Mouse (Mus musculus): ENCODE data around the gene Isg20l2.

Isg20l2 gene

GRCm38 (mm10) chr3:87910573-87911141, 19.5 kb upstream of the Isg20l2 start:
- peak; percentile 85 for DNase-seq (ENCODE audit: low spot score)

- no peak for DNase-seq (ENCODE audit: low spot score)
These were observed 16.6 kb upstream of the Isg20l2 start for GRCm38 (mm10) chr3:87913491-87913890.

- no peak for DNase-seq (ENCODE audit: low spot score)
These were observed 16.2 kb upstream of the Isg20l2 start for GRCm38 (mm10) chr3:87913891-87914290.

DNA sequence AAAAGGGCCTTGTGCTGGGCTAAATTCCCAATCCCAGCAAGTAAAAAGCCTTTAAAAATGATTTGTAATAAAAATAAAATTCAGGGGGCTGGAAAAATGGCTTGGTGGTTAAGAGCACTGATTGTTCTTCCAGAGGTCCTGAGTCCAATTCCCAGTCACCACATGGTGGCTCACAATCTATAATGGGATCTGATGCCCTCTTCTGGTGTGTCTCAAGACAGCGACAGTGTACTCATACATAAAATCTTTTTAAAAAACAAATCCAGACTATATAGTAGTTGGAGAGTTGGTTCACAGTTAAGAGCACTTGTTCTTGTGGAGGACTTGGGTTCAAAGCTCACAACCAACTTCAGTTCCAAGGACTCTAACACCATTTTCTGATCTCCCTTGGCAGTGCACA, 13.1 kb upstream of the Isg20l2 start:
- DNase-seq (ENCODE audit: low spot score), result no peak

DNA sequence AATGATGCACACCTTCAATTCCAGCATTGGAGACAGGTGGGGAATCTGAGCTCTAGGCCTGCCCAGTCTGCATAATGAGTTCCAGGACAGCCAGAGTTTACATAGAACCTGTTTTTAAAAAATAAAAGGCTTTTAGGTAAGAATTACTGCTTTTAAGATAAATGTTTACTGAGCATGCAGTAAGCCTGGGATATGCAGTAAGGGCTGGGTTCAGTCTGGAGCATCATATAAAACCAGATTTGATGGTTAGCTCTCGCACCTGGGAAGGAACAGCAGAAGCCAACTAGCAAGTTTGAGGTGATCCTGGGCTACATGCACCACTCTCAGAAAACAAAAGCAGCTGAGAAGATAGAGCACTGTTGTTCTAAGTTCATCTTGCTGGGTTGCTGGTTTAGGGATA, 11.6 kb upstream of the Isg20l2 start:
- no peak for DNase-seq (ENCODE audit: low spot score)

- DNase-seq (ENCODE audit: low spot score), result peak; percentile 96
These were observed 10.6 kb upstream of the Isg20l2 start, which contains the start of gene Mrpl24 for GRCm38 (mm10) chr3:87919336-87920108. Gene Mrpl24, plus strand, starts transcription at chr3:87919506.

- DNase-seq (ENCODE audit: low spot score), result no peak
These were observed 9.7 kb upstream of the Isg20l2 start for GRCm38 (mm10) chr3:87920270-87920943.

GRCm38 (mm10) chr3:87924996-87925395, 5.1 kb upstream of the Isg20l2 start:
- no peak for DNase-seq (ENCODE audit: low spot score)

DNA sequence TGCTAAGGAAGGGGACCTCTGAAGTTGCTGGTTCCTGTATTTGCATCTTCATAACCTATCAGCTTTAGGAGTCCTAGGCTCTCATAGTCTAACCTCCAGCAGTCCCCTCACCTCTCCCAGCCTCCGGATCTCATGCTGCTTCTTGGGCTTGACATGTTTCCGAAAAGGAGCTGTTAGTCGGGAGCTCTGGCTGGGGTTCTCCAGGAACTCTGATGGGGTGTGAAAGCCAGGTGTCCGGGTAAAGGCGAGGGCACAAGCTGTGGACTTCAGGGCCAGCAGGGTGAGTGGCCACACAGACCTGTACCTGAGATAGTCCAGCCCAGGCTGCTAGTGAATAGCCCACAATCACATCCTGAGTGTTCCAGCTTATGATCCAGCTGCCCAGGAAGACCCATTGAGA, 2.7 kb upstream of the Isg20l2 start:
- no peak for DNase-seq (ENCODE audit: low spot score)

GRCm38 (mm10) chr3:87929341-87930077, 605 bp upstream of the Isg20l2 start:
- DNase-seq (ENCODE audit: low spot score), result no peak

DNA sequence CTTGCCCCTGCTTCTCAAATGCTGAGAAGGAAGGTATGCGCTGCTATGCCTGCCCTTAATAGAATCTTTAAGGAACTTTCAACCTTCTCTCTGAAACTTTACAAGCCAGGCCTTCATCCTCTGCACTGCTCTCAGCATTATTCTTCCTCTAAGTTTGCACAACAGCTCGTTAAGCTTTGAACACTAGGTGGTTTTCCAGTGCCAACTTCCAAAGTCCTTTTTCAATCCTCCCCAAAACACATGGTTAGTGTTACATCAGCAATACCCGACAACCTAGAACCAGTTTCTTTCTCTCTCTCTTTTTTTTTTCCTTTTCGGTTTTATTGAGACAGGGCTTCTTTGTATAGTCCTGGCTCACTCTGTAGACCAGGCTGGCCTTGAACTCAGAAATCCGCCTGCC, 3.9 kb downstream of the Isg20l2 start:
- DNase-seq (ENCODE audit: low spot score), result no peak

DNA sequence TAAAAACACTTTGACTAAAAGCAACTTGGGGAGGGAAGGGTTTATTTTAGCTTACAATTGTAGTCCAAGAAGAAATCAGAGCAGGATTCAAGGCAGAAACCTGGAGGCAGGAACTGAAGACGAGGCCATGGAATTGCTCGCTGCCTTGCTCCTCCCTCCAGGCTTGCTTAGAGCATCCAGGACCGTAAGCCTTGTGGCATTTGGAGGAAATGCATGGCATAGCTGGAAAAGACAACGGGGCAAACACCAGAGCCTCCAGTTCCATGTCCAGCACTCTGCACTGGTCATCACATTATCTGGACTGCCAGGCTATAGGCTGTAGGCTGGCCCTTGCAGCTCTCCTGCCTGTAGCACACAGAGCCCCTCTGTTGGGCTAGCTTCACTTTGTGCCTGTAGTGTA, 4.4 kb downstream of the Isg20l2 start:
- no peak for DNase-seq (ENCODE audit: low spot score)

GRCm38 (mm10) chr3:87935201-87935600, 5.1 kb downstream of the Isg20l2 start:
- no peak for DNase-seq (ENCODE audit: low spot score)

- DNase-seq (ENCODE audit: low spot score), result peak; percentile 89
These were observed 5.7 kb downstream of the Isg20l2 start for GRCm38 (mm10) chr3:87935776-87936175.

DNA sequence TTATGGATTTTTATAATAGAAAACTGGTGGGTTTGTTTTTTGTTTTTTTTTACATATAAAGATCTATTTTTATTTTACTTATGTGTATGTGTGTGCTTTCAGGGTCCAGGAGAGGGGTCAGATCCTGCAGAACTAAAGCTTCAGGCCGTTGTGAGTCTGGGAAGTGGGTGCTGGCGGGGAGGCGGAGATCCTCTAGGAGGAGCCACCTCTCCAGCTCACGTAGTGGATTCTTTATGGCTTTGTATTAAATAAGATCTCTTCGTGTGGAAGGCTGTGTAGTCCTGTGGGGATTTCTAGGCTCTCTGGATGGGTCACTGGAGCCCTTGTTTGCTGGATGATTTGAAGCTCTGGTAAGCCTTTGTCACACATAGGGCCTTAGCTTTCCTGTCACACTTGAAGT, 10.5 kb downstream of the Isg20l2 start:
- DNase-seq (ENCODE audit: low spot score), result no peak

DNA sequence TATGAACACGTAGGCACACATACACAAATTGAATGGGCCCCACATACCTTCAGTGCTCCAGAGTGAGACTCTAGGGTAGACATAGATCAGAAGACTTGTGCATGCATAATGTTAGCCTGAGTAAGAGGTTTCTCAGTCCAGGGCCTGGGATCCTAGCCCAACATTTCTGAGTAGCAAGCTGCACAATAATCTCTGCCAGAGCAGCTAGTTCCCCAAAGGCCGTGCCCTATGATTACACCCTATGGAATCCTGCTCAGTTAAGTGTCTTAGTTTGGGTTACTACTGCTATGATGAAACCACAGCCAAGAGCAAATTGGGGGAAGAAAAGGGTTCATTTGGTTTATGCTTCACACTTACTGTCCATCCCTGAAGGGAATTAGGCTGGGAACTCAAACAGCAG, 12.4 kb downstream of the Isg20l2 start:
- no peak for DNase-seq (ENCODE audit: low spot score)

DNA sequence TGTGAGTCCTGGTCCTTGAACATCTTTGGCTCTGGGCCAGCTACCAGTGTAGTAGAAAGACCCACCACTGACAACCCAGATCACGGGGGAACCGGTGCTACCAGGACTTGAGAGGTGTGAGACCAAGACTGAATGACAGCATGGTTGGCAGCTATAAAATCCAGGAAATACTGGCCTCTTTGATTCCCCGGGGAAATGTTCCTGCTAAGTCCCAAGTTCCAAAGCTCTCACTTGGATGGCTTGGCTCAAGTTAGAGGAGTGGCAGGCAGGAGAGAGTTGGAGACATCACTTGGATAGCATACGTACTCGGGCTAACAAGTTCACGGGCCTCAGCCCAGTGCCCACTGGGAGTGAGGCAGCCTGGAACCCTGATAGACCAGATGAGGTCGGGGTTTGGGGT, 13.5 kb downstream of the Isg20l2 start:
- no peak for DNase-seq (ENCODE audit: low spot score)

GRCm38 (mm10) chr3:87944838-87945600, 14.9 kb downstream of the Isg20l2 start:
- DNase-seq (ENCODE audit: low spot score), result peak; percentile 39

DNA sequence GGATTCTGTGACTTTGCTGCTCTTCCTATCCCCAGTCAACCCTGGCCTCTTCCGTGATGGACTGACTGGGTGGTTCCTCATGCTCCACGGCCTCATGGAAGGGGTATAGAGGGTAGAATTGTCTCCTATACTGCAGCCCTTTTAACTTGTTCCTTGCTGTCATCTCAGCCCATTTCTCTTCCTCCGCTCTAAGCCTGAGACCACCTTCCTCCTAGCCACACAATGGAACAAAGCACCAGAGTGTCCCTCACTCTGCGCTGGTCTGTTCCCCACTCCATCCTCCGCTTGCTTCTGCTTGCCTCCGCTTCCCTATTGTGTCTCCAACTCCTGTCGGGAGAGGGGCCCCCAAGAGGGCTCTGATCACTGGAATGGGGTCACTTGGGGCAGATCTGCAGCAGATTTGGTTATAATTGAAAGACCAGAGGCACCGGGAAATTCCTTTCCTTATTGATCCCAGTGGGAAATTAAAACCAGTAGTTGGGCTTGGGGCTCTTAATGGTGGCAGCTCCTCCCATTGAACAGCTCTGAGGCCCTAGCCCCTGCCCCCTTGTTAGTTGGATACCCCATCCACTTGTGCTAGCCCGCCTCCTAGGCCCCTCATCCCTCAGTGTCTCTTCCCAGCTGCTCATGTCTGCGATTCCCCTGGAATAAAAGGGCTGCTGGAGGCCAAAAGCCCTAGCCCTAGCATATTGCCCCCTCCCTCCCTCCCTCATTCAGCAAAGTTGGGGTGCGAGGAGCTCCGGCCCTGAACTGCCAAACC, 15.8 kb downstream of the Isg20l2 start:
- DNase-seq (ENCODE audit: low spot score), result peak; percentile 74

- no peak for DNase-seq (ENCODE audit: low spot score)
These were observed 16.4 kb downstream of the Isg20l2 start for GRCm38 (mm10) chr3:87946541-87946860.
